Mouse (Mus musculus) layer of hippocampus, adult 9-11 months (tissue): ENCODE data around the gene Abhd6.
A peak's percentile ranks its signal among the peaks of the same experiment; 100 is the strongest.

Experiments
- DNase-seq: peaks from one replicate; pipeline ENCODE4 v3.0.0; 2022

The Abhd6 gene

DNA sequence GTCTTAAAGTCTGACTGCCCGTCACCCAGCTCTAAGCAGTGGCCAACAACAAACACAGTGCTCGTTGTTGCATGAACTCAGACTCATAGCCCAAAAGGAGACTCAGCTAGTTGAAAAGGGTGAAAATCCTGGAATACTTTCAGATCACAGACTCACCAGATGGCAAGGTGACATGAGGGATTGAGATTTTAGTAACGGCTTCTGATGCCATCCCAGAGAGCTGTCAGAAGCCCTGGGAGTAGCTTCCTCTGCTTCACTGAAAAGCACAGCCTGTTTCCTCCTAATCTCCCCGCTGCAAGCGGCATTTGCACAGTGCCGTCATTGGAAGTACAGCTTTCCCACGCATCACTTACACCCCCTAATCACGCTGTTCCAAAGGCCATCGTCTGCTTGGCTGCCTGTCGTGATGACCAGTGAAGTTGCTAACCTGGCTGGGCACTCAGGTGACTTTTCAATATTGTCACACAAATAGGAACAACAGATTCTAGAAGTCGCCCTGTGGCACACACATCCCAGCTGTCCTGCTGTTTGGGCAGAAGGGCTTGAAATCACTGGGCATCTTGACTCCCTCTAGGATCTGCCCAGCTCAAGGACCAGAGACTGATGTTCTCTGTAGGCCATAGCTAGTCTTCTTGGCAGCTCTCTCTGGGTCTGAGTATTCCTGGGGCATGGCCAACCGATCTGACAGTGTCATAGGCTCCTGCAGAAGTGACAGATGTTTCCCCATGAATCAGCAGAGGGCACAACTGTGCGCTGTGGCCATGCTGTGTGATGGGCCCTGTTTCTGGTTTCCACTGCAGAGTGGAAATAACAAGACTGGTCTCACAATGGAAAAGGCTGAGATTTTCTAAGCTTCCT, 29.6 kb downstream of the Abhd6 start:
- peak; percentile 63 for DNase-seq

DNA sequence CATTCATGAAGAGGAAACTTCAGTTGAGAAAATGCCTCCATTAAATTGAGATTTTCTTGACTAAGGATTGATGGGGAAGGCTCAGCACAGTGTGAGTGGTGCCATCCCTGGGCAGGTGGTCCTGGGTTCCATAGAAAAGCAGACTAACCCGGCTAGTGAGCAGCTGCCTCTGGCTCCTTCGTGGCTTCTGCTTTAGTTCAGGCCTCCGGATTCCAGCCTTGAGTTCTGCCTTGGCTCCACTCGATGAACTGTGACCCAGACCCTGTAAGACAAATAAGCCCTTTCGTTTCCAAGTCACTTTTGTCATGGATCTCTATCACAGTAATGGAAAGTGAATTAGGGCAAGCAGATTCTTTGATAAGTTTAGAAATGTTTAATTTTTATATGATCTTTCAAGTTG, 31.9 kb downstream of the Abhd6 start:
- no peak for DNase-seq

DNA sequence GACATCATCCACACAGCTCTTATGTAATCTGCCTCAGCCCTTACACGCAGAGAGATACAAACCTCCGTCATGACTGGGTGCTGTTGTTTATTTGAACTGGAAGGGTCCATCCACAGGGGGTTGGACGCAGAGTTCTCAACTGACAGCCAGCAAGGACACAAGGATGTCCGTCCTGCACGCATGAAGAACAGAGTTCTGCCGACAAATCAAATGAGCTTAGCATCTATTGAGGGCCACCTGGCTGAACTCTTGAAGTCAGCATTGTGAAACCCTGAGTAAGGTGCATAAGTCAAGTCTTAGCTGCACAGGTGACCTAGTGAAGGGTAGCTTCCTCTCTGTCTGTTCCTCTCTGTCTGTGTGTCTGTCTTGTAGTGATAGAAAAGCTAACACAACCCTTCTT, 33.2 kb downstream of the Abhd6 start:
- DNase-seq, result no peak

DNA sequence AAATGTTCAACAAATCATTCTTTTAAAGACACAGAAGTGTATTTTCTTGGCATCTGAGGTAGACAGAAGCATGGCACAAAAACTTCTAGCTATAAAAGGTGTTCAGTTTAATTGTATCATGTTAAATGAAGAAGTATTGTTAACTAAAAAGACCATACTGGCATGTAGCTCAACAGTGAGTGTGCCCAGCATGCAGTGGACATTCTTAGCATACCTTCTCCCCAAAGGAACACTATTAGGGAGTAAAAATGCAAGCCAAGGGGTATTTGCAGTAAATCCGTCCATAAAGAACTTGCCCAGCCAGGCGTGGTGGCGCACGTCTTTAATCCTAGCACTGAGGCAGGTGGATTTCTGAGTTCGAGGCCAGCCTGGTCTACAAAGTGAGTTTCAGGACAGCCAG, 33.7 kb downstream of the Abhd6 start:
- no peak for DNase-seq

DNA sequence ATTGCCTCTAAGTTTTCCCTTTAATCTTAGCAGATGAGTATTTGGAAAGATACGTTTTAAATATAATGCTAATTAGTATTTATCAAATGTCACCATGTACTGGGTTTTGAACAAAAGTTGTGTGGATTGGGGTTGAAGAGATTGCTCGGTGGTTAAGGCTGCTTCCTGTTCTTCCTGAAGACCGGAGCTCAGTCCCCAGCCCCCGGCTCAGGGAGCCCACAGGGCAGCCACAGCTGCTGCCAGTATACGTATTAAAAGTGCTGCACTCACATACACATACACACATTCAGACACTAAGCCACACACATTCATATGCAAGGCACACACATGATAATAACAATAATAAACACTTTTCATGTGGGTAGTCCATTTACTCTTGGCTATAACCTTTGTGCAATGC, 35.4 kb downstream of the Abhd6 start:
- DNase-seq, result no peak

DNA sequence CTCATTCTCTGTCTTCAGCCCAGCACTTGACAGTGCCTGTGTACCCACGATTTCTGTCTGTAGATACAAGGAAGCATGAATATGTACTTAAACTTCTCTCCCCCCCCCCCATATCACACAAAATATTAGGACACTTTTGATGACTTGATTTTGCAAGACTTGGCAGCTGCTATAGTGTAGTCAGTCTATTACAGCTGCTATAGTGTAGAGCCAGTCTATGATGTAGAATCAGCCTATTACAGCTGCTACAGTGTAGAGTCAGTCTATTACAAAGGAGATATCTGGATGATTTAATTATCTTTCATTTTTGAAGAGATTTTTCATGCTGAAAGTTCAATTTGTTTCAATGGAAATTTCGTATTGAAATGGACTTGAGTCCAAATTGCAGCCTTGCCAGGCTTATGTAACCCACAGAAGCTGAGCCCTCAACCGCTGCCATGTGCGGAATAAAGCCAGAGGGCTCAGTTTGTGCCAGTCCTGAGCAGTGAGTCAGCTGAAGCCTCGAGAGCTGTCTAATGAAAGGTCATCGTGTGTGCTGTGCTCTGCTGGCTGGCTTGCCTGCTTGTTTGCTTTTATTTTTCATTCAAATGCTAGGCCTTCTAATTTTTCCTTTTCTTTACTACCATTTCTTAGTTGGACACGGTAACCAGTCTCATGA, 36.2 kb downstream of the Abhd6 start:
- peak; percentile 81 for DNase-seq

DNA sequence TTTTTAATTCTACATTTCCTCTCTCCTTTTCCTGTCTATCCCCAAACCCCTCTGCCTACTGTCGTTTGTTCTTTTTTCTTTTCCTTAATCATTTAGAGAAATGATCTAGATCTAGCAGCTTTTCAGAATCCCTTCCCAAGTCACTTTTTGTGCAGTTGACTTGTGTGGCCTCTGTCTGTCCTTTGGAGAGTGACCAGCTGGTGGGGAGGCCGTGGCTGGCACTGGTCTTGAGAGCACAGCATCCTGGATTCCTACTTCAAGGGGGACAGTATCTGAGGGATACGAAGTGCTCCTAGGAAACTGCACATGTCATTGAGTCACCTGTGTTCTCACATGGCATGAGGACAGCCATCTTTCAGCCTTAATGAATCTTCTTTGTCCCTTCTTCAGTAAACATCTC, 37.5 kb downstream of the Abhd6 start:
- no peak for DNase-seq

DNA sequence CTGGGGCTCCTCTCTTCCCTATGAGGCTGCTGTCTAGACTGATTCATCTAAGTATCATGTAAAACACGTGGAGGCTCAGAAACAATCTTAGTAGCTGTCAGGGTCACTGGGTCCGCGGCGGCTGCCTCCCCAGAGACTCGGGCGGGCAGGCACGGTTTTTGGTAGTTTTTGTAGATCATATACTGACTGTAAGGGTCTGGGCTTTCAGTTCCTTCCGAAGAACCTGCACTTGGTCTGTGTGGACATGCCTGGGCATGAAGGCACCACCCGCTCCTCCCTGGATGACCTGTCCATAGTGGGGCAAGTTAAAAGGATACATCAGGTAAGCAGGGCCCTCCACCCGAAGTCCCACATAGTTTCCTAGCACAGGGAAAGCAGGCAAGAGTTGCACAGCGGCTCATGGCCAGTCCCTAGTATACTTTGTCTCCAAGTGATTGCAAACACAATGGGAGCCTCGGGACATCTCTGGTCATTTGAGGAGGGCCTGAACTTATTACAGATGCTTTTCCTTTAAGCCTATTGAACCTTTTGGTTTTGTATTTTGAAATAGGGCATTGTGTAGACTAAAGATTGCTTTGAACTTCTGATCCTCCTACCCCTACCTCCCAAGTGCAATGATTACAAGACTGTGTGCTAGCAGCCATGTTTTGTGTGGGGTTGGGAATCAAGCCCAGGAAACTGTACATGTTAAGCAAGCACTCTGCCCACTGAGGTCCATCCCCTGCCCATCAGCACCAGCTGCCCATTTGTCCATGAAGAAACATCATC, 38.4 kb downstream of the Abhd6 start:
- DNase-seq, result no peak

DNA sequence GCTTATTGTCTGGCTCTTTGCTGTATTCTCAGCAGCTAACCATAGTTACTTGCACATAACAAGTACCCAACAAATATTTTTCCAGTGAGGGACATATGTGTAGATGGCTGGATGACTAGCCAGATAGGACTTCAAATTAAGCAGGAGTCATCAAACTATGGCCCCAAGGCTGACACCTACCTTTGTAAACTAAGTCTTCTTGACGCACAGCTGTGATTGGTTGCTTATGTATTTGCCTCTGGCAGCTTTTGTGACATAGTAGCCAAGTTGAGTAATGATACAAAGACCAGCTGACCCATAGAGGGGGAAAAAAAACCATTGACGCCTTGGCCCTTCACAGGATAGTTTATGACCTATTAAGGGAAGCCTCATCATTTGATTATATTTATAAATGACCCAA, 39.4 kb downstream of the Abhd6 start:
- DNase-seq, result no peak

DNA sequence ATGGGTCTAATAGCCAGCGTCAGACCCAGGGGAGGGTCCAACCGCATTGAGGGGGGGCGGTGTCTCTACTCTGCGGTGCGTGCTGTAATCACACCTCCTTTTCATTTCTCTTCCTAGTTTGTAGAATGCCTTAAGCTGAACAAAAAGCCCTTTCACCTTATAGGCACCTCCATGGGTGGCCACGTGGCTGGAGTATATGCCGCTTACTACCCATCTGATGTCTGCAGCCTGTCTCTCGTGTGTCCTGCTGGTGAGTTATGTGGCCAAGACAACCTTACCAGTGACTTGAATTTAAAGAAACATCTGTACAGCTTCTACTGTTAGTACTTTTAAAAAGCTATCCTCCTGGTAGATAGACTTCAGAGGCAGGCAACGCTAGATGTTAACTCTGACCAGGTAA, 39.9 kb downstream of the Abhd6 start:
- DNase-seq, result no peak

DNA sequence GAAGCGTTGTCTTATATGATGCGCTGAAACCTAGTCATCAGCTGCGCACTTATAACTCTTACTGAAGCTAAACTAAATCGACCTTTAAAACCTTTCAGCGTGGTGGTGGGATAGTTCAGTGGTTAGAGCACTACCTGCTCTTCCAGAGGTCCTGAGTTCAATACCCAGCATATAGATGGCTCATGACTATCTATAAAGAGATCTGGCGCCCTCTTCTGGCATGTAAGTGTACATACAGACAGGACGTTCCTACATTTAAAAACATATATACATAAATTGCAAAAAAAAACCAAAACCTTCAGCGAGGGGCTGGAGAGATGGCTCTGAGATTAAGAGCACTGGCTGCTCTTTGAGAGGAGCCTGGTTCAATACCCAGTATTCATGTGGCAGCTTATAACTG, 41.6 kb downstream of the Abhd6 start:
- DNase-seq, result no peak

DNA sequence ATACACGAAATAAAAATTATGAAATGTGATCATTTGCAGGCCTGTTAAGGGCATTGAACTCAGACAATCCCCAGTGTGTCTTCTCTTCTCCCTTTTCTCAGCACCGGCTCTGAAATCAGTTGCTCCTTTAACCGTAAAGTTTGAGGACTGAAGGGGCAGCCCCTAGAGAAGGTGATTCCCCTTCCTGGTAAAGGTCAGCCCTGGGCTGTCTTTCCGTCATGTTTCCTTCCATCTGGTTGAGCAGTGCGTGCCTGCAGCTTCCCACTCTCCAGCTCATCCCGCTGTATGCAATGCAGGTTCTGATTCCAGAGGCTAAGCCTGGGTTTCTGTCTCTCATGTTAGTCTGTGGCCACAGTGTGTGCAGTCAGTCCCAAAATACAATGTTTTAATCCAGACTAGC, 42.1 kb downstream of the Abhd6 start:
- no peak for DNase-seq

DNA sequence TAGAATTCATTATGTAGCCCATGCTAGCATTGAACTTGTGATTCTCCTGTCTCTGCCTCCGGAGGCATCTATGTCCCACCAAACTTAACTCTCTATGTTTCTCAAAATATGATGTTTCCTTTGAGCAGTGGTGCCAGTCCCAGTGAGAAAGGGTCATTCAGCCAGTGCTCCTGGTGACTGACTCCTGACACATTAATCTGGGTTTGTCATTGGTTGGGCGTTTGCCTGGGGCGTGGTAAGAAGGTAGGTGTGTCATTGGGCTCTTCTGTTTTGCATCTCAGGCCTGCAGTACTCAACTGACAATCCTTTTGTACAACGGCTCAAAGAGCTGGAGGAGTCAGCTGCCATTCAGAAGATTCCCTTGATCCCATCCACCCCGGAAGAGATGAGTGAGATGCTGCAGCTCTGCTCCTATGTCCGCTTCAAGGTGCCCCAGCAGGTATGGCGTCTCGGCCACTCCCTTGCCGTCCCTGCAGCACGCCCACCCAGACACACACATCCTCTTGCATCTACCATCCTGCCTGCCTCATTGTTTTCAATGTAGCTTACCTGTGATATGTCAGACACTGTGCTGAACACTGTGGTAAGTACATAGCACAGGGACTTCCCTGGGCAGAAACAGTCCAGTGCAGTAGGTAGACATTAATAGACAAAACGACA, 42.6 kb downstream of the Abhd6 start:
- DNase-seq, result no peak

DNA sequence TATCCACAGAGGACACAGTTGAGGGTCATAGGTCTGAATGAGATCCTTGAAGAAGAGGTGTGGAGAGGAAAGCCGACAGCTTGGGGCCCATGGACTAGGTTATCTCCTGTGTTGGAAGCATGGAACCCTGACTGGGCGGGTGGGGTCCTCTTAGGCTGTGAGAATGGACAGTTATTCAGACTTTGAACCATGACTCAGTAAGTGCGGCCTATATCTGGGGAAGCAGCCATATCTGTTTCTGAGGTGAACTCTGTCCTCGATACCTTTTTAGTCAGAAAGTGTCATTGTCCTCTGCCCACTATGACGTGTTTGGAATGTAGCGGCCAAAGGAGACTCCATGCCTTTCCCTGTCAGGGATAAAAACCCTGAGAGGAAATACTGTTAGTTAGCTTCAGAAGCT, 44.1 kb downstream of the Abhd6 start:
- DNase-seq, result no peak

DNA sequence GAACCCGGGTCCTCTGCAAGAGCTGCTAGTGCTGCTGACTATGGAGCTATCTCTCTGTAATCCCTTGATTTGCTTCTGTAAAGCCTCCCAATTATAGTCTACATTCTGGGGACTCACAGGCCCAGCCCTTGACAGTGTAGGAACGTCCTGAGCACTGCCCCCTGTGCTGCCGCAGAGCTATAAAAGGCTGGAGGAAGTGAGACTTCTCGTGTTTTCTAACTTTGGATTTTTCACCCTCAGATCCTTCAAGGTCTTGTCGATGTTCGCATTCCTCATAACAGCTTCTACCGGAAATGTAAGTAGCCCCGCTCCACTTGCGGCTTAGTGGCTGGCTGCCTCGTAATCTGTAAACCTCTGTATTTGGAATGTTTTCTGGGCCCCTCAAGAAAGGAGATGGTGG, 46.6 kb downstream of the Abhd6 start:
- no peak for DNase-seq

DNA sequence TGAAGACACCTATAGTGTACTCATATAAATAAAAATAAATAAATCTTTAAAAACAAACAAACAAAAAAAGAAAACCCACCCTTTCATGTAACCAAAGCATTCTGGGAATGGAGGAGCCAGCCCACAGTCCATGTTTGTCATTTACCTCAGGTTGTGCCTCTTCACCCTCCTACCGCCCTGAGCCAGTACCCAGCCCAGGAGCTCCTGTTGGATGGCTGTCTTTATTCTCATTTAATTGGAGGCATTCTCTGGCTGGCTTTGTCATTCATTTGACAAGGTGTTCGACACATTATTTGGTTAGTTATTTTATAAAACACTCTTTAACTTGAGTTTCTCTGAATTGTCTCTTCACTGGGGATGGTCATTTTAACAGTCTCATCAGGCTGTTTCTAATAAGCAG, 49.2 kb downstream of the Abhd6 start:
- DNase-seq, result no peak

DNA sequence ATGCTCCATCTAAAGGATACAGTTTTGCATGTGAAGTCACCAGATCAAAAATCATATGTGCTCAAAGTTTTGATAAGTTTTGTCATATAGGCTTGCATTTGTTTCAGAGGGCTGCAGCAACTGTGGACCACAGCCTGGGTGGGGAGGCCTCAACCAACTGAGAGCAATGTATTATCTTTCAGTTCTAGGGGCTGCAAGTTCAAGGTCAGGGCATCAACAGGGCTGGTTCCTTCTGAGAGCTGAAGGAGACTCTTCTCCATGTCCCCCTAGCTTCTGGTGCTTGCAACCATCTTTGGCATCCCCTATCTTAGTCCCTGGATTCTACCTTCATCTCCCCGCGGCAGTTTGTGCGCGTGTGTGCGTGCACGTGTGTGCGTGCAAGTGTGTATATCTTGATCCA, 50.0 kb downstream of the Abhd6 start:
- no peak for DNase-seq

DNA sequence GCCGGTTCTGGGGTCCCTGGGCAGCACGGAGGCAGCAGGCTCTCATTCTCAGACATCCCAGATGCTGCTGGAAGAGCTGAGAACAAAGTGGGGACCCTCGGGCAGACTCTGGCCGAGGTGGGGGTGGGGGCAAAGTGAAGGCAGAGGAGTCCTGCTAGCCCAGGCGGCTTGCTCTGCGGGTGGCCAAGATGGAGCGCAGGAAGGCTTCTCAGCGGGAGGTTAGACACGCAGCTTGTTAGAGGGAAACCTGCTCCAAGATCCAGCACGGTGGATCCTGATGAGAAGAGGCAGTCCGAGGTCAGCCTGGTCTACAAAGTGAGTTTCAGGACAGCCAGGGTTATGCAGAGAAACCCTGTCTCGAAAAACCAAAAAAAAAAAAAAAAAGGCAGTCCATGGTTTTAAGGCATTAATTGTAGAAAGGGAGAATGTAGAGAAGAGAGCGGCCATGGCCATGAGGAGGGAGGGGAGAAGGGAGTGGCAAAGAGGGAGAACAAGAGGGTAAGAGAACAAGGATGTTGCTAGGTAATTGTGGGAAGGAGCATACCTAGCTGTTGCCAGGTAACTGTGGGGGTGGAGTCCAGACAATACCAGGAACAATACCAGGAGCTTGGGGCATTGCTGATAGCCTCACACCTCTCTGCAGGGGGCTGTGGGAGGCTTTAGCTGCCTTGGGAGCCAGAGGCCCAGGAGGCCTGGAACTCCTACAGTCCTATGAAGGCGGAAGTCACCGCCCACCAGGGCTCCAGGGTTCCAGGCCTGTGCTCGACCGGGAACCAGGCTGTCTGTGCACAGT, 51.8 kb downstream of the Abhd6 start:
- DNase-seq, result no peak

DNA sequence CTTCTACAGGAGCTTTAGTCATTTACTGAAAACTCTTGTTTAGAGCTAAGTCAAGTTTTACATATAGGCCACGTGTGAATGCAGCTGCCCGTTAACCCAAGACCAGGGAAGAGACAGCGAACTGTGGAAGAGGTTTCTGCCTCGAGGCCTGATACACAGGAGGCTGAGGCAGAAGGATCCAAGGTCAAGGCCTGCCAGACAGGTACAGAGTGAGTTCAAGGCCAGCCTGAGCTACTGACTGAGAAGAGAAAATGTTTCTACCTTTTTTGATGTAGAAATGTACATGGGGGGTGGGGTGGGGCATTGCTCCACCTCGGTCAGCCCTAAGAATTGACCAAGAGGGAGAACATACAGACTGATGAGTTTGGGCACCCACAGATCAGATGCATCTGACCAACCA, 53.4 kb downstream of the Abhd6 start:
- no peak for DNase-seq

DNA sequence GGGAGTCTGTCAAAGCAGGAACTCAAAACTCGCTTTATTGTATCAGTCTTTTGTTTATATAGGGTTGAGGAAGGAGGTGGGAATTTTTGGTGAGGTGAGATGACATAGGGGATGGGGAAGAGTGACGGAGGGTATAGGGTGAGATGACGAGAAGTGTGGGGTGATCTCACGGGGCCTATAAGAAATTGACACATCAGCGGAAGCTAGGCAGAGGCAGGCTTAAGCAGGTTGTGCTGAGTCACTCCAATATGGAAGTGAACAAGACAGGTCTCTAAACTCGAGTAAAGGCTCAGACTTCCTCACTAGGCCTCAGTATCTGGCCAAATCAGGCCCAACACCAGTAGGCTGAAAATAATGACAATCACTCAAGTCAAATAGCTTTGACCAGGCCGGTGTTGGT, 57.2 kb downstream of the Abhd6 start:
- no peak for DNase-seq

DNA sequence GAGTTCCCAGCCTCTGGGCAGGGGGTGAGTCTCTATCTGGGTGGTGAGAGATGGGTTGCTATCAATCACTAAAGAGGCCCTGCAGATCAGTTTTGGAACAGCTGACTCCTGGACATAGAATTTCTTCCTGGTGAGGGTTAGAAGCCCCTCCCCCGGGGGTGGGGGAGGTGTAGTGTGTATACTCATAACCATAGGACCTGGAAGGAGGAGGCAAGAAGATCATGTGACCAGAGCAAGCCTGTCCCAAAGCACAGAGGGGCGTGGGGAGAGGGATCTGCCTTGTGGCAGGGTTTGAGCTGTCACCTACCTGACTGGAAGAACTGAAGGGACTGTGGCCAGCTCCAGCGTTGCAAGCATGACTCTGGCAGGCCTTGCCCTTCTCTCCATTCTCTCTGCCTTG, 59.4 kb downstream of the Abhd6 start:
- no peak for DNase-seq

DNA sequence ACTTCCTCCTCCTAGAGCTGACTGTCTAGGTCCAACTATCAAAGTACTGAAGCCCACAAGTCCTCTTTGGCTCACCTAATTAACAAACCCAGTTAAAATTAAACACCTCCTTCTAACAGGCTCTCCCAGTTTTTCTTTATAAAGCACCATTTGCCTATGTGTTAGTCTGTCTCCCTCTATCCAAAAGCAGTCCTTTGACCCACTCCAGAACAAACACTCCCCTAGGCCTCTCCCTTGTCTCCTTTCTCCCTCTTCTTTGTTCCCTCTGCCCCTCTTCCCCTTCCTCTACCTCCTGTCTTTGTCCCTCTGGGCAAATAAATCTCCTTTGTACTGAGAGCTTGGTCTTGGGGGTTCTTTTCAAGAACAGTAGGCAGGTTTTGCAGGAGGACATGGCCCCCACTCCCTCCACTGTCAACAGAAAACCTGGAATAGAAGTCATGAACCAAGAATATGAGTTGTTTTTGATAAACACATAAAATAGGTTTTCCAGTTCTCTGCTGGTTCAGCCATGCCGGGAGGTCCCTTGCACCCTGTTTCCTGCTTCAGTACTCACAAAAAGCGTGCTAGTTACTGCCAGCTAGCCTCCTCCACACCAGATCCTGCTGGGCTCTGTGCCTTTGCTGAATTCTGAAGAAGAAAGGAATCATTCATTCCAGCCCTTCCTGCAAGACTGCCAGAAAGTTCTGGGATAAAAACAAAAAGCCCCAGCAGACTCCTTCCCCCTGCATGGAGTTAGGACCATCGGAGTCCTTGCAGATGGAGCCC, 60.0 kb downstream of the Abhd6 start:
- DNase-seq, result peak; percentile 69
